Mouse (Mus musculus): Measurements from ENCODE around the gene Tert.

Gene Tert

DNA sequence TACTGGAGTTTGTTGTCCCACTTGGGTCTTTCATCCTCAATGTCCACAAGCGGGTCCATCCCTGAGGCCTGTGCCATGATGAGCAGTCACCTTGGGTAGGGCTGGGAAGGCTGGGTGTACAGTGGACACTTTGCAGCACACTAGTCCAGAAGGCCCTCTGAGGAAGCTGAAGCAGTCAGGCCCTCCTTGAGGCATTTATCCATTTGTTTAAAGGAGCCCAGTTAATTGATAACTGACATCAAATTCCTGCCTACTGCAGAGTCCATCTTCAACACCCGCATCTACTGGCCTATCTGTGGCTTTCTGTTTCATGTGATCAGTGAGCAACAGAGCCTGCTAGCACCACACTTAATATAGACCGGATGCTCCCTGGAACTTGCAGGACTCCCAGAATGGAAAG is 51.1 kb downstream of the Tert start, which contains the start of gene Slc6a18:
Gene Slc6a18 (minus strand): TSS at position 171 of the 400 bp plus-strand sequence.
- no peak for DNase-seq (ENCODE audit: low read depth)

DNA sequence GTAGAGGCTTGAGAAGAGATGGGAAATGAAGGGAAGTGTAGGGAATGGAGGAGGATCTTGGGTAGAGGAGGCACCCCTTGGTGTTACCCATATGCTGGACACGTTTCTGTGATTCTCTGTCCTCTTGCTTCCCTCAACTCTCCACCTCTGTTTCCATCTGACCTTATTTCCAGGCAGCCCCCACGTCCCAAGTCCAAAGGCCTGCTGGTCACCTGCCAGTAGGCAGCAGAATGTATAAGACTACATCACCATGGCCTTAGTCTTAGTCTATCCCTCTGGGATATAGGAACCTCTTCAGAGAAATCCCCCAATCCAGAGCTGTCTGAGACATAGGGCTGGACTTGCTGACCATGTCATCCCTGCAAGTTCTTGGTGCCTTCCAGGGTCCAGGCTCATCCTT is 52.6 kb downstream of the Tert start:
- DNase-seq (ENCODE audit: low read depth) = no peak

DNA sequence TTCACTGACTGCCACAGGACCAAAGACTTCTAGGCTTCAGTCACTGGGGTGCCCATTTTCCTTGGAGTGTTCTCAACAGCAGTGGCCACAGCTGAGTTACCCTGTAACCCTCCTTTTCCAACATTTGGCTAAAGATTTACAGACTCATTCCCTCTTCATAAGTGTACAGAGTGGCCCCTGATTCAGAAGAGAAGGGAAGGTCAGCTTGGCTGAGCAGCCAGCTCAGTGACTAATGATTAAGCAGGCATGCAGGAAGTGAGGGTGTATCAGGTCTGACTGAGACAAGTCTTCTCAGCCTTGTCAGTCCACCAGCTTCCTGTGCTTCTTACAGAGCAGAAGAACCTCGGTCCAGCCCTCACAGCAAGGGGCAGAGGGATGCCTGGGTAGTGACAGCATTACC is 53.7 kb downstream of the Tert start:
- peak; percentile 67 for DNase-seq (ENCODE audit: low read depth)

DNA sequence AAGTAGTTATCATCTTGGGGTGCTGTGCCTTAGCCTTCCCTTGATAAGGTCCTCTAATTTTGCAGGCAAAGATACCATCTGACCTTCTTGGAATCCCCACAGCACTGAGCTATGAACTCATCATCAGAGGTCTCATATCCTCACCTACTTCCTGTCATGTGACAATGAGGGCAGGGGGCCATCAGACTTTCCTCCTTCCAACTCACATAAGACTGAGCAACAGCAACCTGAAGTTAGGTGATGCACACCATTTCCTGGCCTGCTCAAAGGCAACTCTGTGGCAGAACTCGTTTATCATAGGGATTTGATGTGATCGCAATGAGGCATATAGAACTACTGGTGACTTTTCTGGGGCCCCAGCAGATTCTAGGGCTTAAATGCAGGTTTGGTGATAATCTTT is 55.5 kb downstream of the Tert start:
- no peak for DNase-seq (ENCODE audit: low read depth)

DNA sequence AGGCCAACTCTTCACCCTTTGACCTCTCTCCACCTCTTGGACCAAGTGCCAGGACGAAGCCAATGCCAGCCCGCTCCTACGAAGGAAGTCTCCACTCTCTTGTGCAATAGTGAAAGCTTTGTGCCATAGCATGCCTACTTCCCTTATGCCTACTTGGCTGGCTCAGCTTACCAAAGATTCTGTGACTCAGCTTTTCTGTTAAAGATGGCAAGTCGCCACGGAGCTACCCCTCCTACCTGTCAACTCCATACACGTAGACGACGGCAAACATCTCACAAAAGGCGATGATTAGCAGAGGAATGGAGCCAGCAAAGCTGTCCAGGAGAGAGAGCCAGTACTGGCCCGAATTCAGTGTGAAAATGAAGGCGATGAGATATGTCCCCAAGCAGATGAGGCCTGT is 57.0 kb downstream of the Tert start:
- peak; percentile 66 for DNase-seq (ENCODE audit: low read depth)

DNA sequence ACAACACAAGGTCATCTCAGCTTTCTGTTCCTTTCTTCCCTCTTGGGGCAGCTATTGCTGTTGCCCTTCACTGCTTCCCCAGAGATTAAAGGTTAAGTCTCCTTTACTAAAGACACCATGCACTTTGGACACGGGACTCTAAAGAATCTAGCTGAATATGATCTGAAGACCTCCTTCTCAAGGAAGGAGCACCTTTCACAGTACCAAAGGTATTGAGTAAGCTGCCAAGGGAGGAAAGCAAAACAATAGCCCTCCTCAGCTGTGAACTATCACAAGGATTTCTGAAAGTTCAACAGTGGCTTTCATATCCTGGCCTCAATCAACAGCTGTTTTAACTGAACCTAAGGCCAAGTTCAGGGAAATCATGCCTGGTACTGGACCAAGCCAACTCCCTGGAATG is 57.7 kb downstream of the Tert start:
- no peak for DNase-seq (ENCODE audit: low read depth)

DNA sequence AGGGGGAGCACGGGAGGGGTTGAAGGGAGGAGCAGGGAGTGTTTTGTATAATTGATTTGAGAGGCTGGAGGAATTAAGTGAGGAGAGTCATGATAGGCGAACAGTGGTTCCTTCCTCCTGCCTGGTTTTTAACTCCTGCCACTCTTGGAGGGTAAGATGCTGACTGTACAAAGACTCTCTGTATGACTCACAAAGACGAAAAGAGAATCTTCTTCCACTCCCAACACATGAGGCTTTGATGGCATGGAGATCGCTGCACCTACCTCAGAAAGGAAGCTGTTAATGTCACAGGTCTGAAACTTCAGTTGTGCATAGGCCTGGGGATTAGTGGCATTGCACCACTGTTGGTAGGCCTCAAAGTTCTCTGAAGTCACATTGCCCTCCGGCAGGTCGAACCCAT is 58.8 kb downstream of the Tert start:
- DNase-seq (ENCODE audit: low read depth) = no peak

DNA sequence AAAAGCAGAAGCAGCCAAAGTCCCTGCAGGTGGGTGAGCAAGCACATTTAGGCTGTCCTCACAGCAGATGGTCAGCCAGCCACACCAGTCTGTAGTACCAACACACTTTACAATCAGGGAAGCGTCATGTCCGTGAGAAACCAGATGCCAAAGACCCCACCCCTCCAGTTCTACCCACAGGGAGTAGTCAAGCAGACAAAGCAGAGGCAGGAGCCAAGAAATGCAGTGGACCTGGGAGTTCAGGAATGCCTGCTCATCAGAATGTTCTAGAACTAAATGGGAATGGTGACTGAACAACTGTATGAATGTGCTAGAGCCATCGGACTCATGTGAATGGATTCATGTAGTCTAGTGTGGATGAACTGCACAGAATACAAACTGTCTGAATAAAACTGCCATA is 60.9 kb downstream of the Tert start:
- no peak for DNase-seq (ENCODE audit: low read depth)

DNA sequence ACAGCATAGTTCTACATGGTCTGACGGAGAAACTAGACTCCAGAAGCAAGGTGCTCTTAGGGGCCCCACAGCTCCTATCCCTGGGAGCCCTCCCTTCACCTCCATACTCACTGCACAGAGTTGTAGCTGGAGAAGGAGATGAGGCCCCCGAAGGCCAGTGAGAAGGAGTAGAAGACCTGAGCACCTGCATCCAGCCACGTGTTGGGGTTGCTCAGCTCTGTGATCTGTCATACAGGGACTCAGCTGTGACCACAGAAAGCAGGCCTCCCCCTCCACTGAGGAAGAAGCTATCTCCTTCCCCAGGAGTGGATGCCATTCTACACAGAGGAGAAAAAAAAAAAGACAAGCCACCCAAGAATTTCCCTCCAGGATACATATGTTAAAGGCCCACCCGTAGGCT is 62.2 kb downstream of the Tert start:
- DNase-seq (ENCODE audit: low read depth) = no peak

DNA sequence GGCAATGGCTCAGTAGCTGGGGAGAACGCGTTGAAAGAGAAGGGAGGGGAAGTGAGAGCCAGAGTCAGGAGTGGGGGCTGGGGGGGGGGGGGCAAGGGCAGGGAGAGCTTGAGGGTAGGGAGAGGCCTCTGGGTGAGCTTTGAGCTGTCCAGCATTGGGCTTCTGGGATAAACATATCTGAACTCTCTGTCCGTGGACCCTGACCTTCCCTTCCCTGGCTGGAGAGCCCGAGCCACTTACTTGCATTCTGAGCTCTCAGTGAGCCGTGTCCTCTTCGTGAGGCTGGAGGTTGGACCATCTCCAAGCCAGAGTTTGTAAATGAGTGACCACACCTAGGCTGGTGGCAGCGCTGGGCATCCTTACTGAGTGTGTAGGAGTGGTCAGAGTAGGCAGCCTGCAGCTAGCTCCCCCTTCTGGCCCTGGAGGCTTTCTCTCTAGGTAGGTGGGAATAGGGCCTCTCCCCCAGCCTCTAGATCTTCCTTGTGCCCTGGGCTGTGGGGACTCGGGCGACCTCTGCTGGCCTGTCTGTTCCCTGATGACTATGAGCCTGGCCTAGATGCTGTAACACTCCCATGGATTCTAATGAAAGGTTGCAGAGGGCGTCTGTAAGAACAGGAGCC is 65.6 kb downstream of the Tert start:
- DNase-seq (ENCODE audit: low read depth) = peak; percentile 69

DNA sequence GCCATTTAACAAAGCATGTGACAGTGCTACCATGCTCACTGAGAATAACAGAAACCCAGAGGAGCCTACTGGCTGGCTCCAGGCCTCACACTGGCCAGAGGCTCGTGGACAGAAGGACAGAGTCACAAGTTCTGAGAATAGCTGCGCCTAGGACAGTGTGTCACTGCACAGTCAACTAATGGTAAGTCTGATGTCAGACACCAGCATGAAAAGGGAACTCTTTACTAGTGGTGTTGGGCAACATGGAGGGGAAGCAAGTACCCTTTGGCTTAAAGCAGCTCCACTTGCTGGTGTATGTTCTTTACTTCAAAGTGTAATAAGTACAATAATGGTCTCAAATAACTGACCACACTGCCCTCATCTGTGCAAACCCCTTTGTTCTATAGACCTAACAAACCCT is 66.6 kb downstream of the Tert start:
- DNase-seq (ENCODE audit: low read depth) = peak; percentile 28

DNA sequence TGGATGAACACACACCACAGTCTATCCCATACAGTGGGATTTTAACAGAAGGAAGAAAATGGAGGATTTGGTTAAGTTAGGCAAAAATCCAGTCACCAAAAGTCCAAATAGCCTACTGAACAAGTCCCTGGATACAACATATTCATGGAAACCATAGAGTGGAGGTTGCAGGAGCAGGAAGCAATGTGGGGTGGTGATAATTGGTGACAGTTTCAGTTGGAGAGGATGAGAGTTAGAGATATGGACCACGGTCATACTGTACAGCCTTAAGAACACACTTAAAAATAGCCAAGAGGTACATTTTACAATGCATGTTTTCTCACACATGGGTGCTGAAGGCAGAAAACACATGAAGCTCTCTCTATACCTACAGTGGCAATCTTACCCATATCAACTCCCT is 68.3 kb downstream of the Tert start:
- DNase-seq (ENCODE audit: low read depth) = no peak

DNA sequence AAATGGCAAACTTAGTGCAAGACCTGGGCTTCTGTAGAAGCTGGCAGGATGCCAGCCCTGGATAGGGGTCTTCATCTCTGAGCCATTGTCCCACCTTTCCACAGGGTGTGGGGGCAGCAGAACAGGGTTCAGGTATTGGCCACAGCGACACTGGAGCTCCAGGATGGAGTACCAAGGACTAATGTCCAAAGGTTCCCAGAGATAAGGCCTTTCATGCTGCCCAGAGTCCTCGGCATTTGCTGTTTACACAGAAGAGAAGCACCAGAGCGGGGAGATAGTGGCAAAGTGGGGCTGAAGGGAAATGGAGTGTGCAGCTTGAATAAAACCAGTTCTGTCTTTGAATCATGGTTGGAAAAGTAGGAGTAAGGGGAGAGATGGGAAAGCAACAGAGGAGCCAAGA is 69.8 kb downstream of the Tert start:
- DNase-seq (ENCODE audit: low read depth) = no peak

Measured in 416B (cell line).